Mouse (Mus musculus) heart, embryonic 12.5 days (tissue): ENCODE results near the gene Immp2l. TPM values are rescaled to one million over a fixed set of nuclear protein-coding genes. Genes with fewer than 3 reads are reported as not detected.
A peak's percentile ranks its signal among the peaks of the same experiment; 100 is the strongest.

ENCODE experiments used
- ATAC-seq: fragments of 200-750 bp; cut with Nextera tagmentation; 2 replicates; pipeline ENCODE4 v1.8.0; 2017; ENCODE audit warnings: moderate TSS enrichment, moderate library complexity; ENCODE audit not compliant: insufficient number of reproducible peaks, low FRiP score
- H3K27ac ChIP-seq: fragments of 300-500 bp; sonication (generic); 2 replicates; pipeline ENCODE4 v1.5.1; 2016; ENCODE audit warnings: mild to moderate bottlenecking, moderate library complexity; ENCODE audit not compliant: poor library complexity, severe bottlenecking
- H3K27me3 ChIP-seq: fragments of 300-500 bp; sonication (generic); replicated peaks from 2 replicates; pipeline ENCODE4 v1.6.1; 2016; ENCODE audit warnings: mild to moderate bottlenecking, moderate library complexity
- H3K36me3 ChIP-seq: fragments of 300-500 bp; sonication (generic); 2 replicates; pipeline ENCODE4 v1.6.1; 2016; ENCODE audit warnings: mild to moderate bottlenecking, moderate library complexity
- H3K4me1 ChIP-seq: fragments of 300-500 bp; sonication (generic); replicated peaks from 2 replicates; pipeline ENCODE4 v1.6.1; 2016; ENCODE audit warnings: mild to moderate bottlenecking
- H3K4me2 ChIP-seq: fragments of 300-500 bp; sonication (generic); 2 replicates; pipeline ENCODE4 v1.6.1; 2016; ENCODE audit warnings: mild to moderate bottlenecking, moderate library complexity
- H3K4me3 ChIP-seq: fragments of 300-500 bp; sonication (generic); 2 replicates; pipeline ENCODE4 v1.5.1; 2016; ENCODE audit warnings: mild to moderate bottlenecking
- H3K9ac ChIP-seq: fragments of 300-500 bp; sonication (generic); 2 replicates; pipeline ENCODE4 v1.6.1; 2016; ENCODE audit warnings: mild to moderate bottlenecking, moderate library complexity
- H3K9me3 ChIP-seq: fragments of 300-500 bp; sonication (generic); replicated peaks from 2 replicates; pipeline ENCODE4 v1.6.1; 2016; ENCODE audit warnings: mild to moderate bottlenecking, moderate library complexity
- WGBS: fragments of 180-500 bp; shearing (Covaris S2); methylation state at CpG from one replicate; pipeline ENCODE4 v1.1.7; 2016; 5-methylcytosine and 5-hydroxymethylcytosine counted together
- polyA plus RNA-seq: library from polyadenylated mRNA; unstranded; fragments of >200 nt; fragmentation: Nextera tagmentation; extraction: Ambion mirVana; gene quantifications from 2 replicates; pipeline ENCODE4 v1.2.1, GENCODE M21; 2016

The Immp2l gene
- polyA plus RNA-seq, 1 experiment from 2014 or later: 12.4 TPM

GRCm38 (mm10) chr12:41109011-41109410, 85.1 kb downstream of the Immp2l start:
- Histone ChIP-seq H3K4me1 (no peaks in the 10 kb centered on the region), H3K4me2 (no peak overlapping the region)
- WGBS: 66% methylated on average over 2 of the region's 2 CpGs

DNA sequence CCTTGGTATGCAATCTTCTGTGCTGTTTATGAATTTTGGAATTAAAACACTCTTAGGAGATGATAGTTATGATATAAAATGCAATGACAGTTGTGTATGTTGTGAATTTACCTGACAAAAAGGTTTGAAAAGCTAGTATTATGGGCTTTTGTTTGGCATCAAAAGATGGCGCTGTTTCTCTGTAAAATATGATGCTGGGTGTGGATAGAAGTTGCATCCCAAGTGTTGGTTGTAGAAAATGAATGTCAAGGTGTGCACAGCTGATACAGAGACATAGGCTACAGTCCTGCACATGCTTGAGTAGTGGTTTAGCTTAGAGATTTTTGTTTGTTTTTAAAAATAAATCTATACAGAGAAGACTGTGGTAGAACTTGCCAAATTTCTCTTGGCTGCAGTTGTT, 87.6 kb downstream of the Immp2l start:
- ATAC-seq: no peak
- H3K9ac ChIP-seq: no peak overlapping the region
- no peaks in the 10 kb centered on the region for H3K36me3 ChIP-seq
- WGBS: 33% methylated on average over 1 of the region's 1 CpGs
- no peak overlapping the region for H3K27ac ChIP-seq
- no peak overlapping the region for H3K4me2 ChIP-seq
- H3K9me3 ChIP-seq: no peaks in the 10 kb centered on the region
- no peak overlapping the region for H3K4me3 ChIP-seq
- no peaks in the 10 kb centered on the region for H3K4me1 ChIP-seq
- no peaks in the 10 kb centered on the region for H3K27me3 ChIP-seq

More at GRCm38 (mm10) chr12:41109011-41109410, 85.1 kb downstream of the Immp2l start:
- H3K27ac ChIP-seq: no peak overlapping the region
- no peaks in the 10 kb centered on the region for H3K9me3 ChIP-seq
- H3K27me3 ChIP-seq: no peaks in the 10 kb centered on the region
- no peak for ATAC-seq
- H3K36me3 ChIP-seq: no peaks in the 10 kb centered on the region
- no peak overlapping the region for H3K9ac ChIP-seq
- H3K4me3 ChIP-seq: no peak overlapping the region

DNA sequence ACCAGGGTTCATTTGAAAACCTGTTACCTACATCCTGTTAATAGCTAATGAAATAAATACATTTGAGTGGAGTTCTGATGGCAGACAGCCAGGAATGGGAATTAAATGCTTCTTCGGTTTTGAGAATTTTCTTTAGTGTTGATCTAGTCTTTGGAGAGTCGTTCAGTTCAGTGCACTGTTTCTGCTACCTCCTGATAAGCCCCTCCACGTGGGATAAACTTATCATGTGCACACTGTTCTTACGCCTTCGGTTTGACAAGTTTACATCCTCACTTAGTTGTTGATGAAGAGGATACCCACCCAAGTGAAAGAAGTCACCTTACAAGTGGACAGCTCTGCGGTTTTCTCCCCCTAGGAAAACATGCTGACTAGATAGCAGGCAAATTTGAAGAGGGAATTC, 88.2 kb downstream of the Immp2l start:
- H3K9me3 ChIP-seq: no peaks in the 10 kb centered on the region
- H3K9ac ChIP-seq: no peak overlapping the region
- no peaks in the 10 kb centered on the region for H3K36me3 ChIP-seq
- no peaks in the 10 kb centered on the region for H3K27me3 ChIP-seq
- WGBS: 24% methylated on average over 6 of the region's 6 CpGs
- no peak overlapping the region for H3K4me2 ChIP-seq
- ATAC-seq: no peak
- no peaks in the 10 kb centered on the region for H3K4me1 ChIP-seq
- H3K27ac ChIP-seq: no peak overlapping the region
- H3K4me3 ChIP-seq: no peak overlapping the region

GRCm38 (mm10) chr12:41118358-41118757, 94.5 kb downstream of the Immp2l start:
- no peak for ATAC-seq
- Histone ChIP-seq H3K4me3 (no peak overlapping the region), H3K27ac (no peak overlapping the region), H3K4me2 (no peak overlapping the region), H3K4me1 (no peaks in the 10 kb centered on the region; the same call in 1 of the 2 replicates), H3K36me3 (no peaks in the 10 kb centered on the region), H3K9ac (no peak overlapping the region), H3K9me3 (no peaks in the 10 kb centered on the region), H3K27me3 (no peaks in the 10 kb centered on the region)

DNA sequence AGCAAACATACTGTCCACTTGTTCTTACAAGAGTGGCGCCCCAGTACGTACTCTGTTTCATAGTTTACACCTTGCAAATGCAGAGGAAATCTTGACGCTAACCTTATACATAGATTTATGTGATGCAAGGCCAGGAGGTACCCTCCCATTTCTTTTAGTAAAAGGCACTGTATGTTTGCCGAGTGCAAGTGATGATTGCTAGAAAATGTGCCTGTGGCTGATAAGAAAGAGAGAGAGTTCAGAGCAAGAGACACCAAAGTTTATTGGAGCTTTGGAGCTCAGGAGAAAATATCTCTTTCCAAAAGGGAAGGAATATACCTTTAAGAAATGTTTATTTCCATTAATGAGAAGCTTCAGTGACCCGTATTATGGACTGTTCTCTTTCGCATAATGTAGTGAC, 95.8 kb downstream of the Immp2l start:
- WGBS: 53% methylated on average over 6 of the region's 6 CpGs
- Histone ChIP-seq H3K9me3 (no peaks in the 10 kb centered on the region), H3K27ac (no peak overlapping the region)

GRCm38 (mm10) chr12:41123207-41123606, 99.3 kb downstream of the Immp2l start:
- Histone ChIP-seq H3K4me2 (no peak overlapping the region), H3K4me1 (no peaks in the 10 kb centered on the region; the same call in 1 of the 2 replicates), H3K36me3 (no peaks in the 10 kb centered on the region), H3K9me3 (no peaks in the 10 kb centered on the region), H3K9ac (no peak overlapping the region), H3K27me3 (no peaks in the 10 kb centered on the region), H3K27ac (no peak overlapping the region), H3K4me3 (no peak overlapping the region)
- 87% methylated on average over 2 of the region's 2 CpGs for WGBS
- no peak for ATAC-seq

More for the DNA sequence above, 95.8 kb downstream of the Immp2l start:
- Histone ChIP-seq H3K4me2 (no peak overlapping the region), H3K4me3 (no peak overlapping the region), H3K4me1 (no peaks in the 10 kb centered on the region; the same call in 1 of the 2 replicates), H3K9ac (no peak overlapping the region), H3K27me3 (no peaks in the 10 kb centered on the region), H3K36me3 (no peaks in the 10 kb centered on the region)
- ATAC-seq: no peak

DNA sequence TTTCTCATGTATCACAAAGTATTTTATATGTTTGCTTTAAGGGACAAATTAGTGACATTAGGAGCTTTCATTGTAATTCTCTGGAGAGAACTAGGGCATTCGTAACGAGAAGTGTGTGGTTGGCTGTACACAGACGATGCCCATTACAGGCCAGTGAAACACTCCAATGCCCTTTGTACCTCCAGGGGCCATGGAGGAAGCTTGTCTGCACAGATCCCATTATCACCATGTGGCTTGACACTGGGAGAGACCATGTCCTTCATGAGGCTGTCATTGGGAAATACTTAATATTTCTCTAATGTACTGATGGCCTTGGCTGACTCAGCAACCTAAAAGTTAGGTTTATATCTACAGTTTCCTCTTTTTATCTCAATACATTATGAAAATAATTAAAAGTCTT, 111.0 kb downstream of the Immp2l start:
- Histone ChIP-seq H3K27ac (no peak overlapping the region), H3K9me3 (no peaks in the 10 kb centered on the region), H3K27me3 (no peaks in the 10 kb centered on the region), H3K4me3 (no peak overlapping the region), H3K4me1 (no peaks in the 10 kb centered on the region), H3K36me3 (no peaks in the 10 kb centered on the region), H3K4me2 (no peak overlapping the region), H3K9ac (no peak overlapping the region)
- ATAC-seq: no peak
- 83% methylated on average over 3 of the region's 3 CpGs for WGBS

GRCm38 (mm10) chr12:41159543-41159942, 135.7 kb downstream of the Immp2l start:
- Histone ChIP-seq H3K4me1 (0 out of 2 replicates have a peak, but pooled peaks cover 3% of the 10 kb centered on the region), H3K4me3 (no peak overlapping the region), H3K9me3 (no peaks in the 10 kb centered on the region), H3K9ac (no peak overlapping the region), H3K27me3 (no peaks in the 10 kb centered on the region), H3K4me2 (no peak overlapping the region), H3K36me3 (no peaks in the 10 kb centered on the region), H3K27ac (peak overlapping the region; percentile 62; the same call in 1 of the 2 replicates)
- peak; percentile 42; the same call in 1 of the 2 replicates for ATAC-seq
- 49% methylated on average over 4 of the region's 4 CpGs for WGBS

DNA sequence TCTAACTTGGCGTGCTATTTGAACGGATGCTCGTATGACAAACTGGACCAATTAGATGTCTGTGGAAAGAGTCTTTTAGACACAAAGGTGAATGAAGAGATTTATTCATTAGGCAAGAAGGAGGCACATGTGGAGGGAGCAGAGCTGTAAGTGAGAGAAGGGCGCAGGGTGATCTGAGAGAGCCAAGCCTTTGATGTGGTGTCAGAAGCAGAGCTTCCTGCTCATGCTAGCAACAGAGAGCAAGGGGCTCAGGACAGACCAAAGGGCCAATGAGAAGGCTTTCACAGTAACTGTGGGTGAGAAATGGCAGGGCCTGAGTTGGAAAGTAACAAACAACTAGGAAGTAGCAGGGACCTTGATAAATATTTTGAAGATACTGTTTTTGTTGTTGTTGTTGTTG, 143.9 kb downstream of the Immp2l start:
- Histone ChIP-seq H3K27ac (no peak overlapping the region), H3K9ac (no peak overlapping the region), H3K9me3 (no peaks in the 10 kb centered on the region), H3K27me3 (no peaks in the 10 kb centered on the region), H3K4me1 (no peaks in the 10 kb centered on the region), H3K4me3 (no peak overlapping the region), H3K4me2 (no peak overlapping the region), H3K36me3 (no peaks in the 10 kb centered on the region)
- 72% methylated on average over 4 of the region's 4 CpGs for WGBS
- ATAC-seq: no peak

DNA sequence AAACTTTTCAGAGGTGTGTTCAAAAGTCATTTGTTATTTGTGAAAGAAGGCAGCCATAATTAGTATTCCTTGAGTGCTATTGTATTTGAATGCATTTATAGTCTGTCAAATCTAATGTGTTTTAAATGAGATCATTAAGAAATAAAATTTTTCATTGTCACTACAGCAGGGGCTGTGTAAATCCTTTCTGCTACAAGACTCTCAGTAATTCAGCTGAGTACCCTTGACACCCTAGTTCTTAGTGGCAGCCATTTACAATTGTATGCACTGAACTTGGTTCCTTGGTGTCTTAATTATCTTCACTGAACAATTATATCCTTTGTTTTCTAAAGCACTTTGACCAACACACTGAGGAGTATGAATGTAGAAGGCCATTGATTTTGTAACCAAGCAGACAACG, 146.2 kb downstream of the Immp2l start:
- ATAC-seq: no peak
- H3K4me2 ChIP-seq: no peak overlapping the region
- 81% methylated on average over 1 of the region's 1 CpGs for WGBS
- no peaks in the 10 kb centered on the region for H3K9me3 ChIP-seq
- H3K4me1 ChIP-seq: no peaks in the 10 kb centered on the region
- H3K36me3 ChIP-seq: no peaks in the 10 kb centered on the region
- H3K27ac ChIP-seq: no peak overlapping the region
- H3K9ac ChIP-seq: no peak overlapping the region
- no peaks in the 10 kb centered on the region for H3K27me3 ChIP-seq
- H3K4me3 ChIP-seq: no peak overlapping the region

DNA sequence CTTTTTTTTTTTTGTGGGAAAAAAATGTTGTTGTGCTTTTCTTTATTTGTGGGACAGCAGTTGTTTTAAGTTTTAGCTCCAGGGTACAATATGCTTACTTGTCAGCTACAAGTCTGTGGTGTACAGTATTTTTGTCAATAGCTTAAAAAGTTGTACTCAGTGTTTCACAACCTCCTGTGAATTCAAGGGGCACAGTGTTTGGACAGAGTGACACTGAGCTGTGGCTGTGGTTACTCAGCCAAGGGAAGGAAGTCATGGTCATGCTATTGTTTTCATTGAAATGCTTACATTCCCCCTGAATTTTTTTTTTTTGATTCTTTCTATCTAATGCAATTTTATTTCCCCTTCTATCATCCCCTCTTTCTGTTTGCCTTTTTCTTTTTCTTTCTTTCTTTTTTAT, 159.0 kb downstream of the Immp2l start:
- Histone ChIP-seq H3K4me1 (peaks cover 4% of the 10 kb centered on the region; the same call in 1 of the 2 replicates), H3K27me3 (no peaks in the 10 kb centered on the region), H3K9me3 (no peaks in the 10 kb centered on the region), H3K9ac (no peak overlapping the region), H3K4me2 (no peak overlapping the region), H3K36me3 (no peaks in the 10 kb centered on the region), H3K27ac (no peak overlapping the region), H3K4me3 (no peak overlapping the region)
- no peak for ATAC-seq

DNA sequence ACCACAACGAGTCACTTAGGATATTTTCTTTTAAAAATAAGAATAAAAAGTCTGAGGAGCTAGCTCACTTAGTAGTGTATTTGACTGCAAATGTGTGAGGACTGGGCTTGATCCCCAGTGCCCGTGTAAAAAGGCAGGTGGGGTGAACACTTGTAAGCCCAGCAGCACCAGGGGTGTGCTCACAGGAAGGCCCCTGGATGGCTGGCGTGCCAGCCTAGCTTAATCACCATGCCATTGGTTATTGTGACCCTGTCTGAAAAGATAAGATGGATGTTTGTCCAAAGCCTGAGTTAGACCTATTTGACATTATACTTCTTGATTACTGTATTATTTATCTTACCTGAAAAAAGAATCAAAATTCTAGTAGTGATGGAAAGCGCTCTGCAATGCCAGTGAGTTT, 161.2 kb downstream of the Immp2l start:
- H3K4me1 ChIP-seq: peaks cover 4% of the 10 kb centered on the region; the same call in 1 of the 2 replicates
- H3K27ac ChIP-seq: no peak overlapping the region
- H3K36me3 ChIP-seq: no peaks in the 10 kb centered on the region
- H3K27me3 ChIP-seq: no peaks in the 10 kb centered on the region
- 71% methylated on average over 4 of the region's 4 CpGs for WGBS
- ATAC-seq: no peak
- H3K9me3 ChIP-seq: no peaks in the 10 kb centered on the region
- no peak overlapping the region for H3K9ac ChIP-seq
- H3K4me3 ChIP-seq: no peak overlapping the region
- no peak overlapping the region for H3K4me2 ChIP-seq
